In the genomic region with DNA sequence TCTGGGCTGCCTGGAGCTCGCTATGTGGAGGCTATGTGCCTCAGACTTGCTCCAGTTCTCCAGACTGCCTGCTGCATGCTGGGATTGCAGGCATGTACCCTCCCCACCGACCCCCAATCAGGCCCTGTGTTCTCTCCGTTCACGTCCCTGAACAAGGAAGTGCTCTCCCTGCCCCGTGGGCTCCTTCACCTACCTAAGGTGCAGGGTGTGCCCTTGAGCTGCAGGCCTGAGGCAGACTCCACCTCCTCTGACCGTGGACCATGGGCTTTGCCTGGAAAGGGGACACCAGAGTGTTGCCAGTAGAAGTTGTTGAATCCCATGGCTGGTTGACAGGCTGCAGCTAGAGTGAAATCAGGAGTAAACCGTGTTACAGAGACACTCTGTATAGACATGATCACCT, we compare ENCODE assay signal across 18 mouse cellular contexts. TPM values are rescaled to one million over a fixed set of nuclear protein-coding genes. Genes with fewer than 3 reads are reported as not detected.
"Had no signal": no experiment of that assay in that cellular context is flagged by ENCODE, and none has a peak within 500 bp of the region (broad histone marks: within the 10 kb centered on the region; RNA-seq: fewer than 3 reads in every experiment).

No protein-coding gene starts in this region.

- DNase-seq: lung, adult 18-20 months; lung, embryonic 14.5 days; lung, postnatal 14 days; lung, postnatal 36 days; right cerebral cortex, postnatal 14 days; right cerebral cortex, postnatal 4 days; spleen, adult 18-20 months; thymus, adult 18-20 months; thymus, postnatal 14 days; thymus, postnatal 36 days had no signal

- H3K9ac ChIP-seq: liver, embryonic 12.5 days; liver, embryonic 14.5 days; lung, embryonic 14.5 days; midbrain, embryonic 13.5 days; midbrain, embryonic 15.5 days had no signal

- H3K4me2 ChIP-seq: liver, embryonic 12.5 days; lung, embryonic 14.5 days; midbrain, embryonic 11.5 days; midbrain, embryonic 13.5 days; midbrain, embryonic 15.5 days had no signal

- H3K9me3 ChIP-seq: liver, embryonic 12.5 days; midbrain, embryonic 13.5 days; midbrain, embryonic 15.5 days had no signal

- H3K27me3 ChIP-seq: liver, embryonic 12.5 days; midbrain, embryonic 13.5 days; midbrain, embryonic 15.5 days had no signal

- H3K4me3 ChIP-seq: liver, embryonic 12.5 days; megakaryocyte, embryonic 14.5 days; midbrain, embryonic 13.5 days; midbrain, embryonic 15.5 days had no signal

- ATAC-seq: liver, embryonic 12.5 days; midbrain, embryonic 13.5 days; midbrain, embryonic 15.5 days had no signal

- H3K27ac ChIP-seq: liver, embryonic 12.5 days; liver, embryonic 14.5 days; macrophage; midbrain, embryonic 13.5 days; midbrain, embryonic 15.5 days had no signal

RNA-seq across cellular contexts. Expression of gene Cpsf4l, which starts 10.2 kb away (rescaled TPM):
- polyA plus RNA-seq: macrophage; small intestine, adult 2 months had no signal
